Mouse (Mus musculus): ENCODE data around the gene Trit1.

GRCm38 (mm10) chr4:123078231-123078630, 61.8 kb downstream of the Trit1 start:
- TF ChIP-seq CTCF (IDR thresholded peaks at IDR 0.05; ENCODE audit: extremely low read depth, insufficient read depth, insufficient read length, insufficient replicate concordance) (no peak), POLR2A (IDR thresholded peaks at IDR 0.05; ENCODE audit: low read depth, low read length) (no peak)
